Mouse (Mus musculus) C2C12 (cell line): Measurements from ENCODE around the gene Cdkn1b.

ENCODE experiments used
- CEBPB ChIP-seq: IDR thresholded peaks from one replicate; pipeline ENCODE4 v1.6.1; 2011; ENCODE audit warnings: low read depth, mild to moderate bottlenecking, control low read depth, moderate library complexity
- CTCF ChIP-seq: IDR thresholded peaks from one replicate; pipeline ENCODE4 v1.5.1; 2011; ENCODE audit not compliant: control insufficient read depth, insufficient read depth, insufficient read length
- FOSL1 ChIP-seq: IDR thresholded peaks from one replicate; pipeline ENCODE4 v1.8.0; 2011; ENCODE audit warnings: mild to moderate bottlenecking, low read length; ENCODE audit not compliant: poor library complexity, insufficient read depth, severe bottlenecking
- MAX ChIP-seq: IDR thresholded peaks from one replicate; pipeline ENCODE4 v1.6.1; 2011; ENCODE audit warnings: mild to moderate bottlenecking, control low read depth
- USF1 ChIP-seq: IDR thresholded peaks from one replicate; pipeline ENCODE4 v1.6.1; 2011; ENCODE audit warnings: low read depth, mild to moderate bottlenecking, control low read depth, moderate library complexity

DNA sequence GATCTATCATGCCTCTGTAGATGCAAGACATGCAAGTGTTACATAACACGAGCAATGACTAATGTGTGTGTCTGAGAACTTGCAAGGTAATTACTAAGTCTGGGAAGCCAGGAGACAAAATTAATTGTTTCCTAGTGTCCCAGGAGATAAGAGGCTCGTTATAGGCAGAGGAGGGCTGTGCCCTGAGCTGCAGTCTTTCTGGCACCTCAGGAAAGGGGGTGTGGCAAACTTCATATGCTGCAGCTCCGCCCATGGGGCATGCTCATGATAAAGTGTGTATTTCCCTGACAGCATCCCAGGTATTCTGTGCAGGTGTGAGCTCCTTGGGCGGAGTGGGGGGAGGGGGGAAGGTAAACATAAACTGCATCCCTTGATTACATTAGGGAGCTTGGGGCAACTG lies 51.9 kb downstream of the Cdkn1b start:
- no peak for TF ChIP-seq CTCF
- no peak for TF ChIP-seq CEBPB
- TF ChIP-seq FOSL1: no peak
- TF ChIP-seq USF1: no peak
- no peak for TF ChIP-seq MAX
